19 mouse cellular contexts compared by ENCODE assay signal in the genomic region with DNA sequence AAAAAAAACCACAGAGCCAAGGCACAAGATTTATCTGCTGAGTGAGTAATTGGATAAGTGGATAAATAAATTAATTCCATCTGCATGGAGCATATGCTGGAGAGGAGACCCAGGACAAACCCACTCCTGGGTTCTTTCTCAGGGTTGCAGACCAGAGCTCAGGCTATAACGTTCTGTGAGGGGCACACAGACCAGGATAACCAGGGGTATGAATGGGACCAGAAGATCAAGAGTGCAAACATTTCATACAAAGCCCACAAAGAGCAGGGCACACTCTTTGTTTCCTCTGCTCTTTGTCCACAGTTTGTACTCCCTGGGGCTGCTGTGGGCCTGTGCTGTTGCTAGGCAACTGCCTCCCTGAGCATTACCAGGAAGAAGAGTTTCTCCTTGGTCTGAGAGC. TPM values are rescaled to one million over a fixed set of nuclear protein-coding genes. Genes with fewer than 3 reads are reported as not detected.
DNase-seq lines count a peak whose midpoint lies in the region; ATAC-seq lines count a peak whose summit lies in the region.
"Had no signal": no experiment of that assay in that cellular context is flagged by ENCODE, and none has a peak within 500 bp of the region (broad histone marks: within the 10 kb centered on the region; RNA-seq: fewer than 3 reads in every experiment).

No protein-coding gene starts in this region.

- no peaks in the 10 kb centered on the region for H3K27me3 ChIP-seq in forebrain, embryonic 16.5 days (replicated peaks; ENCODE audit: control insufficient read depth, insufficient read depth, low read length)
- H3K27me3 ChIP-seq in midbrain, embryonic 10.5 days (ENCODE audit: low read depth, poor library complexity, severe bottlenecking): peaks cover 52% of the 10 kb centered on the region
- H3K27me3 ChIP-seq in neural tube, embryonic 14.5 days (ENCODE audit: control insufficient read depth, insufficient read depth, low read length): no peaks in the 10 kb centered on the region
- no peaks in the 10 kb centered on the region for H3K27me3 ChIP-seq in liver, embryonic 11.5 days (replicated peaks; ENCODE audit: control insufficient read depth, insufficient read depth, low read length)
- H3K27me3 ChIP-seq in kidney, embryonic 14.5 days (ENCODE audit: control insufficient read depth, insufficient read depth, low read length): no peaks in the 10 kb centered on the region

- DNase-seq in embryo, embryonic 10.5 days (ENCODE audit: low spot score): peak; percentile 72
- DNase-seq in midbrain, embryonic 10.5 days (ENCODE audit: low spot score): peak; percentile 68
- DNase-seq in liver, embryonic 11.5 days (ENCODE audit: low spot score): no peak
- DNase-seq in thymus, postnatal 14 days: no peak
- DNase-seq: B cell, adult 2 months; cerebellum, postnatal 25 days; kidney, adult 9 months; left cerebral cortex, postnatal 4 days; liver, postnatal 0 days had no signal

- no peaks in the 10 kb centered on the region for H3K36me3 ChIP-seq in forebrain, embryonic 16.5 days (ENCODE audit: control insufficient read depth, insufficient read depth)
- H3K36me3 ChIP-seq in midbrain, embryonic 10.5 days: no peaks in the 10 kb centered on the region
- no peaks in the 10 kb centered on the region for H3K36me3 ChIP-seq in neural tube, embryonic 14.5 days (ENCODE audit: control insufficient read depth, insufficient read depth, low read length)
- no peaks in the 10 kb centered on the region for H3K36me3 ChIP-seq in liver, embryonic 11.5 days (ENCODE audit: control insufficient read depth, insufficient read depth, low read length)
- no peaks in the 10 kb centered on the region for H3K36me3 ChIP-seq in kidney, embryonic 14.5 days (ENCODE audit: control insufficient read depth, insufficient read depth, low read length)
- H3K36me3 ChIP-seq: G1E had no signal

- no peak overlapping the region for H3K27ac ChIP-seq in forebrain, embryonic 16.5 days (ENCODE audit: low read length)
- peak overlapping the region; percentile 68 for H3K27ac ChIP-seq in midbrain, embryonic 10.5 days (replicated peaks)
- H3K27ac ChIP-seq in neural tube, embryonic 14.5 days (ENCODE audit: low read depth, low read length): peak overlapping the region; percentile 74
- H3K27ac ChIP-seq in liver, embryonic 11.5 days (ENCODE audit: low read depth, low read length): no peak overlapping the region
- H3K27ac ChIP-seq in kidney, embryonic 14.5 days (ENCODE audit: low read depth, low read length): no peak overlapping the region

- H3K4me2 ChIP-seq in forebrain, embryonic 16.5 days (ENCODE audit: low read length): no peak overlapping the region
- no peak overlapping the region for H3K4me2 ChIP-seq in neural tube, embryonic 14.5 days (ENCODE audit: low read depth, low read length)
- H3K4me2 ChIP-seq in liver, embryonic 11.5 days: no peak overlapping the region
- no peak overlapping the region for H3K4me2 ChIP-seq in kidney, embryonic 14.5 days (replicated peaks; ENCODE audit: low read depth, low read length)

- no peaks in the 10 kb centered on the region for H3K9me3 ChIP-seq in forebrain, embryonic 16.5 days (ENCODE audit: control insufficient read depth, low read length)
- no peaks in the 10 kb centered on the region for H3K9me3 ChIP-seq in midbrain, embryonic 10.5 days (replicated peaks)
- H3K9me3 ChIP-seq in neural tube, embryonic 14.5 days (ENCODE audit: control insufficient read depth, low read length): no peaks in the 10 kb centered on the region
- no peaks in the 10 kb centered on the region for H3K9me3 ChIP-seq in liver, embryonic 11.5 days (ENCODE audit: control insufficient read depth, low read length)
- no peaks in the 10 kb centered on the region for H3K9me3 ChIP-seq in kidney, embryonic 14.5 days (ENCODE audit: control insufficient read depth, low read length)
- H3K9me3 ChIP-seq: G1E had no signal

- peaks cover 17% of the 10 kb centered on the region for H3K4me1 ChIP-seq in forebrain, embryonic 16.5 days (replicated peaks; ENCODE audit: control insufficient read depth, insufficient read depth, low read length)
- peaks cover 31% of the 10 kb centered on the region for H3K4me1 ChIP-seq in midbrain, embryonic 10.5 days
- H3K4me1 ChIP-seq in neural tube, embryonic 14.5 days (ENCODE audit: control insufficient read depth, insufficient read depth, low read length): peaks cover 18% of the 10 kb centered on the region
- no peaks in the 10 kb centered on the region for H3K4me1 ChIP-seq in liver, embryonic 11.5 days (replicated peaks; ENCODE audit: control insufficient read depth, insufficient read depth, low read length)
- no peaks in the 10 kb centered on the region for H3K4me1 ChIP-seq in kidney, embryonic 14.5 days (ENCODE audit: control insufficient read depth, insufficient read depth, low read length)

- H3K9ac ChIP-seq in forebrain, embryonic 16.5 days (replicated peaks; ENCODE audit: low read depth, low read length): no peak overlapping the region
- no peak overlapping the region for H3K9ac ChIP-seq in neural tube, embryonic 14.5 days (replicated peaks; ENCODE audit: low read depth, low read length)
- H3K9ac ChIP-seq in liver, embryonic 11.5 days (ENCODE audit: low read depth, low read length): no peak overlapping the region
- no peak overlapping the region for H3K9ac ChIP-seq in kidney, embryonic 14.5 days (ENCODE audit: low read depth, low read length)
- H3K9ac ChIP-seq: liver, postnatal 0 days had no signal

- WGBS in forebrain, embryonic 16.5 days: 5% methylated on average over 1 of the region's 1 CpGs
- 11% methylated on average over 1 of the region's 1 CpGs for WGBS in midbrain, embryonic 10.5 days
- 6% methylated on average over 1 of the region's 1 CpGs for WGBS in neural tube, embryonic 14.5 days
- 43% methylated on average over 1 of the region's 1 CpGs for WGBS in liver, embryonic 11.5 days
- WGBS in kidney, embryonic 14.5 days: 32% methylated on average over 1 of the region's 1 CpGs

- ATAC-seq in forebrain, embryonic 16.5 days: peak; percentile 49; the same call in 1 of the 2 replicates
- ATAC-seq in neural tube, embryonic 14.5 days (ENCODE audit: low read depth): peak; percentile 72; the same call in 1 of the 2 replicates
- ATAC-seq in erythroid progenitor cell, adult 5-6 weeks (replicated peaks; ENCODE audit: low FRiP score, poor library complexity, severe bottlenecking): no peak
- ATAC-seq in liver, embryonic 11.5 days (replicated peaks; ENCODE audit: low FRiP score): no peak
- no peak for ATAC-seq in kidney, embryonic 14.5 days (ENCODE audit: low FRiP score, low TSS enrichment)
- ATAC-seq: activated CD4-positive, CD25-positive, alpha-beta regulatory T cell, adult 4 months; liver, postnatal 0 days had no signal

- H3K4me3 ChIP-seq in forebrain, embryonic 16.5 days (replicated peaks; ENCODE audit: low read length): no peak overlapping the region
- H3K4me3 ChIP-seq in midbrain, embryonic 10.5 days: no peak overlapping the region
- no peak overlapping the region for H3K4me3 ChIP-seq in neural tube, embryonic 14.5 days (ENCODE audit: low read depth, low read length)
- no peak overlapping the region for H3K4me3 ChIP-seq in liver, embryonic 11.5 days (ENCODE audit: low read depth, low read length)
- no peak overlapping the region for H3K4me3 ChIP-seq in kidney, embryonic 14.5 days (ENCODE audit: low read length)

RNA-seq across cellular contexts. Expression of gene Tmem220, which starts 23.2 kb away (rescaled TPM):
- polyA plus RNA-seq in forebrain, embryonic 16.5 days (2015; fragmentation: Nextera tagmentation; extraction: Ambion mirVana): 0.35 and 0.43 TPM in 2 replicates
- 0.99 and 1.1 TPM in 2 replicates for polyA plus RNA-seq in midbrain, embryonic 10.5 days (2016; fragmentation: Nextera tagmentation; extraction: Ambion mirVana)
- 0.64 and 0.93 TPM in 2 replicates for polyA plus RNA-seq in neural tube, embryonic 14.5 days (2014; fragmentation: Nextera tagmentation; extraction: Ambion mirVana)
- total RNA-seq in erythroid progenitor cell, adult 5-6 weeks (2015; ENCODE audit: low replicate concordance): 2.9 and 3.8 TPM in 2 replicates
- total RNA-seq in erythroid progenitor cell, adult 5-6 weeks (2017; ENCODE audit: low replicate concordance): 1.3 TPM in 1 of 2 replicates, not detected in the other
- 1.8 and 1.9 TPM in 2 replicates for polyA plus RNA-seq in liver, embryonic 11.5 days (2014; fragmentation: Nextera tagmentation; extraction: Ambion mirVana)
- 1.7 TPM in 2 replicates for polyA plus RNA-seq in kidney, embryonic 14.5 days (2014; fragmentation: Nextera tagmentation; extraction: Ambion mirVana)

RNA-seq across cellular contexts. Expression of gene Tmem238l, which starts 45.3 kb away (rescaled TPM):
- polyA plus RNA-seq in forebrain, embryonic 16.5 days (2015; fragmentation: Nextera tagmentation; extraction: Ambion mirVana): not detected in 2 replicates
- not detected in 2 replicates for polyA plus RNA-seq in midbrain, embryonic 10.5 days (2016; fragmentation: Nextera tagmentation; extraction: Ambion mirVana)
- polyA plus RNA-seq in neural tube, embryonic 14.5 days (2014; fragmentation: Nextera tagmentation; extraction: Ambion mirVana): not detected in 2 replicates
- not detected in 2 replicates for total RNA-seq in erythroid progenitor cell, adult 5-6 weeks (2015; ENCODE audit: low replicate concordance)
- not detected in 2 replicates for total RNA-seq in erythroid progenitor cell, adult 5-6 weeks (2017; ENCODE audit: low replicate concordance)
- not detected in 2 replicates for polyA plus RNA-seq in liver, embryonic 11.5 days (2014; fragmentation: Nextera tagmentation; extraction: Ambion mirVana)
- polyA plus RNA-seq in kidney, embryonic 14.5 days (2014; fragmentation: Nextera tagmentation; extraction: Ambion mirVana): not detected in 2 replicates
- total RNA-seq: G1E; gastrocnemius, postnatal 4 days; heart, postnatal 25 days; layer of hippocampus, postnatal 10 days; left cerebral cortex, postnatal 4 days; neutrophil, adult 5-6 weeks had no signal
- polyA plus RNA-seq: activated CD4-positive, CD25-positive, alpha-beta regulatory T cell, adult 4 months; G1E; liver, postnatal 0 days had no signal

RNA-seq across cellular contexts. Expression of gene Adprm, which starts 50.7 kb away (rescaled TPM):
- polyA plus RNA-seq in forebrain, embryonic 16.5 days (2015; fragmentation: Nextera tagmentation; extraction: Ambion mirVana): 33.0 and 35.4 TPM in 2 replicates
- 30.0 and 37.6 TPM in 2 replicates for polyA plus RNA-seq in midbrain, embryonic 10.5 days (2016; fragmentation: Nextera tagmentation; extraction: Ambion mirVana)
- 34.5 and 35.1 TPM in 2 replicates for polyA plus RNA-seq in neural tube, embryonic 14.5 days (2014; fragmentation: Nextera tagmentation; extraction: Ambion mirVana)
- 5.0 and 34.8 TPM in 2 replicates for total RNA-seq in erythroid progenitor cell, adult 5-6 weeks (2015; ENCODE audit: low replicate concordance)
- 3.2 and 8.5 TPM in 2 replicates for total RNA-seq in erythroid progenitor cell, adult 5-6 weeks (2017; ENCODE audit: low replicate concordance)
- polyA plus RNA-seq in liver, embryonic 11.5 days (2014; fragmentation: Nextera tagmentation; extraction: Ambion mirVana): 17.0 and 18.5 TPM in 2 replicates
- polyA plus RNA-seq in kidney, embryonic 14.5 days (2014; fragmentation: Nextera tagmentation; extraction: Ambion mirVana): 27.0 and 27.7 TPM in 2 replicates

RNA-seq across cellular contexts. Expression of gene Sco1, which starts 50.8 kb away (rescaled TPM):
- polyA plus RNA-seq in forebrain, embryonic 16.5 days (2015; fragmentation: Nextera tagmentation; extraction: Ambion mirVana): 12.7 and 14.3 TPM in 2 replicates
- 20.3 and 22.5 TPM in 2 replicates for polyA plus RNA-seq in midbrain, embryonic 10.5 days (2016; fragmentation: Nextera tagmentation; extraction: Ambion mirVana)
- 14.4 and 15.7 TPM in 2 replicates for polyA plus RNA-seq in neural tube, embryonic 14.5 days (2014; fragmentation: Nextera tagmentation; extraction: Ambion mirVana)
- total RNA-seq in erythroid progenitor cell, adult 5-6 weeks (2015; ENCODE audit: low replicate concordance): 2.5 TPM in 1 of 2 replicates, not detected in the other
- total RNA-seq in erythroid progenitor cell, adult 5-6 weeks (2017; ENCODE audit: low replicate concordance): 2.2 and 2.9 TPM in 2 replicates
- polyA plus RNA-seq in liver, embryonic 11.5 days (2014; fragmentation: Nextera tagmentation; extraction: Ambion mirVana): 18.8 and 20.3 TPM in 2 replicates
- polyA plus RNA-seq in kidney, embryonic 14.5 days (2014; fragmentation: Nextera tagmentation; extraction: Ambion mirVana): 11.8 and 19.2 TPM in 2 replicates

Comparison
In these comparisons a context has a peak if more than half of its experiments do, and no peak if none do; other contexts are left out.
1. DNase-seq: peak in embryo, embryonic 10.5 days (single experiment) and midbrain, embryonic 10.5 days (single experiment); none in liver, embryonic 11.5 days (single experiment) and thymus, postnatal 14 days (single experiment).
2. ATAC-seq: peak in forebrain, embryonic 16.5 days (single experiment) and neural tube, embryonic 14.5 days (single experiment); none in erythroid progenitor cell, adult 5-6 weeks (single experiment), liver, embryonic 11.5 days (single experiment) and kidney, embryonic 14.5 days (single experiment).
3. H3K27ac ChIP-seq: peak in midbrain, embryonic 10.5 days (single experiment) and neural tube, embryonic 14.5 days (single experiment); none in forebrain, embryonic 16.5 days (single experiment), liver, embryonic 11.5 days (single experiment) and kidney, embryonic 14.5 days (single experiment).